Mouse (Mus musculus) cerebellum, adult 9-11 months (tissue): Measurements from ENCODE around the gene Cks2.
A peak's percentile ranks its signal among the peaks of the same experiment; 100 is the strongest.
"Not testable (repeated sequence)": the region's sequence is repeated elsewhere in the genome, so short reads cannot be mapped to it uniquely, and the experiment has no call there.

Experiments
- DNase-seq: peaks from one replicate; pipeline ENCODE4 v3.0.0; 2022

Gene Cks2

DNA sequence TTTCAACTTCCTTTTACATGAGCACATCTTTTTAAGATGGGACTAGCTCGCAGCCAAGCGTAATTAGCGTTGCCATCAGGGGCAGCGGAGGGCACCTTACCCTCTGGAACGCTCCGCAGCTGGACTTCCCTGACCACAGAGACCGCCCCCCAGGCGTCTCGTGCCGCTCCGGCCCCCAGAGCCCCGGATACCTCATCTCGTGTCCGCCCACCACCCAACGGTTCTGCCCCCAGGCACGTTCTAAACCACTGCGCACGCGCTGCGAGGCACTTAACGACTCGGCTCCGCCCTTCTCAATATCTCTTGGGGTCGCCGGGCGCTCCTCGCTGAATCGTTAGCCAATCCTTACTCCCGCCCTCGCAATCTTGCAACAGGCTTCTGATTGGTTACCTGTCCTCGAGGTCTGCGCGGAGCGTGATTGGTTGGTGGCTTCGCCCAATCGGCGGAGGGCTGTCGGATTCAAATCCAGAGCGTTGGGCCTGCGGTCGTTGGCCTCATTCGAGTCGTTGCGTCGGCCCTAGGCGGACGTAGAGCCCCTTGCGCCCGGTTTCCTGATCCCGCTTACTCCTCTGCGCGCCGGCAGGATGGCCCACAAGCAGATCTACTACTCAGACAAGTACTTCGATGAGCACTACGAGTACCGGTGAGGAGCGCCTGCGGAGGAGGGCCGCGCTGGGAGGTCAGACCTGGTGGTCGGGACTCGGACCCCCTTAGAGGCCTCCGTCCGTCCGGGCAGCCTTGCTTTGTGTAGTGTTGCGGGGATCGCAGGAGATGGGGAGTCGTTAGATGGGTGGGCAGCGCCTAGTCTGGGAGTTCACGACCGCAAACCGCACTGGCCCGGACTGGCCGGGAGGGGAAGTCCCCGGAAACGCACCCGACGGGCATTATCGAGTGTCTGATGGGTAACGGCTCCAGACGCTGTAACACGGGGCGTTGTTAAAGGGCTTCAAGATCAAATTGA is at the start of gene Cks2:
Gene Cks2 (plus strand): TSS at position 404 of the 961 bp plus-strand sequence.
- peak; percentile 97 for DNase-seq

DNA sequence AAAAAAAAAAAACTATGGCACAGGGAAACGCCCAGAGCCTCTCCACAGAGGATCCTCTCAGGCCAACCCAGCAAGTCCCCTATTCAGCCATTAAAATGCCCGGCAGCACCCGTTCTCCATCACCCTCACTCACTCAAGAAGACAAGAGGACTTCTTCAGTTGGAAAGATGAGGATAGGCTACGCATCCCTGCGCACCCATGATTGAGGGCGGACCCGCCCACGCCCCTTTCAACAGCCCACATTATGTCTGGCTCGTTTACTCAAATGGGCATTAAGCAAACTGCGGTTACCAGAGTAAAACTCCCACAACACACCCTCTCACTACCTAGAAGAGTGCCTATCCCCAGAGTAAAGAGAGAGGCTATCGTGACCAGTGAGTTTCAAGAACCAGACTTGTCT is 49.6 kb upstream of the Cks2 start:
- DNase-seq, result no peak

DNA sequence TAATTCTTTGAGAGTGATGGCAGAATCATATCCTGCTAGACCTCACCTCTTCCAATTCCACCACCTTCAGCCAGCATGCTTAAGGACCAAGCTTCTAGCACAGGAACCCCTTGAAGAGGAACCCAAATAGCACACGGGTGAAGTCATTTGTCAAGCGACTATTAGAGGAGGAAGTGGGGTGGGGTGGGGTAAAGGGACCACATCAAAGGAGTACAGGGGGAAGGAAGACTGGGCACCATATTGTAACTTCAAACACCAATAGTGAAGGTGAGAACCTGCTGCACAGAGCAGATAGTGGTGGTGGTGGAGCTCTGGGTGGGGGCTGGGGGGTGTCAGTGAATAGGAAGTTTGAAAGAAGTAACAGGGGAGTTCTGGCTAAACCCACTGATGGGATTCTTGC is 47.0 kb upstream of the Cks2 start:
- DNase-seq, result no peak

DNA sequence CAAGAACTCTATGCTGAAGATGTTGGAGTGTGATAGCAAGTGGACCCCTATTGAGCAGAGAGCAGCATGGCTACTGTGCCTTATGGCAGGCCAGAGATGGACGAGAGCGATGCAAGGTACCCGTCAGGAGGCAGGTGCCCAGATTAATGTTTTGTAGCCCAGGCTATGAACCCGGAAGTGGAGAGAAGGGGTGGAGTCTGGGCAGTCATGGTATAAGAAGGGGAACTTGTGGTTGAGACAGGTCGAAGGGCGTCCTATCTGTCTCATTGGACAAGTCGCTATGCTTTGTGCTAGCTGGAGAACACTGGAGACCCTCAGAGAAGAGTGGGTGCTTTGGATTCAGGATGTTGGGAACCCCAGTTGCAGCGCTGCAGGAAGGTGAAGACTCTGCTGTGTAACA is 44.9 kb upstream of the Cks2 start:
- DNase-seq, result no peak

DNA sequence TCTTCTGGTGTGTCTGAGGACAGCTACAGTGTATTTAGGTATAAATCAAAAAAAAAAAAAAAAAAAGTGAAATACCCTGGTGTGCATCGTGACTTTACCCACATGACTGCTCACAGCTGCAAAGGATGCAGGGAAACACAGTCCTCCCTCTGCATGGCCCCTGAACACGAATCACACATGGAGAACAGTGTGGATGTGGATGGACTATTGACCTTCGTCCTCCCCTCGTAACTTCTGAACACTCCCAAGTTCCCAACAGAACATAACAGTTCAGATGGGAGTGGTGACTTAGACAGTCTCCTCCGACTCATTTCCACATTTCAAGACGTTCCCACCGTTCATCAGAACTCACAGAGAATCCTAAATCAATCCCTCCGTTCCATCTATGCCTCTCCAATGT is 42.3 kb upstream of the Cks2 start:
- no peak for DNase-seq

DNA sequence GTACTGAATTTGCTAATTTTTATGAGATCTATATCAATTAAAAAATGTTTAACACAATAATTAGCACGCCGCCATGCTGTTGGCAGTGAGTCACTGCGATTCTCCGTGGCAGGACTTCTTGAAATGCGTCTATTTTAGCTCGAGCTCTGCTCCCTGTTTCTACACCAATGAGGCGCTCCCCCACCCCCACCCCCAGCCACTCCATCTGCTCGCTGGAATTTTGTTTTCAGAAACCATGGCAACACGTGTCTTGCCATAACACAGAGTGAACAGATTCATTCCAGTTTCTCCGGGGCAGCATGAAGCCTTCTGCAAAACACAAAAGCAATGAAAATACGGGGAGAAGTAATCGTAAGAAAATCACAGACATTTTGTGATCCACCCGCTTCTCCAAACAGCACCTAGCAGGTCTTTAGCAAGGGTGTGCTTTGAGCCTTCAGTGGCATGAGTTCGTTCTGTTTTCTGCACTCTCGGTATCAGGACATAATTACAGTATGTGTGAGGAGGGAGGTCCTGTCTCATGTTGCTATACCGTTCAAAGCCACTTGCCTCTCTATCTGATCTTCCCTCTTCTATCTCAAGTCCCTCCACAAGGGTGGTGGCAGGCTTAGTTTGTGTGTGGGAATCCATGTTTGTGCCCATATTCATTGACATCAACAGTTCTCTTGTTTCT is 41.7 kb upstream of the Cks2 start:
- DNase-seq, result peak; percentile 6

DNA sequence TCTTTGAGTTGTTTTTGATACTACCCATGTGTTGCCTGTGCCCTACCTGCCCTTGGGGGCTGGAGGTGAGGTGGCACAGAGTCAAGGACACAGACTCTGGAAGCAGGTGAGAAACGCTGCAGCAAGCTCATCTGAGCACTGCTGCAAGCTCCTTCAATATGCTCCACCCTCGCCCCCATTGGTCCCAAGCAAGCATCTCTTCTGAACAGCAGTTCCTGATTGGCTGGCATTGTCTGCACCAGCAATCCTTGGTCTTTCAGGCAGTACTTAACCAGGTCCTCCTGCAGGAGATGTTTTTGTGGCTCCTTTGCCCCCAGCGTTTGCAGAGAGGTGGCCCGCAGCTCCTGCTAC is 41.2 kb upstream of the Cks2 start:
- DNase-seq, result peak; percentile 4

DNA sequence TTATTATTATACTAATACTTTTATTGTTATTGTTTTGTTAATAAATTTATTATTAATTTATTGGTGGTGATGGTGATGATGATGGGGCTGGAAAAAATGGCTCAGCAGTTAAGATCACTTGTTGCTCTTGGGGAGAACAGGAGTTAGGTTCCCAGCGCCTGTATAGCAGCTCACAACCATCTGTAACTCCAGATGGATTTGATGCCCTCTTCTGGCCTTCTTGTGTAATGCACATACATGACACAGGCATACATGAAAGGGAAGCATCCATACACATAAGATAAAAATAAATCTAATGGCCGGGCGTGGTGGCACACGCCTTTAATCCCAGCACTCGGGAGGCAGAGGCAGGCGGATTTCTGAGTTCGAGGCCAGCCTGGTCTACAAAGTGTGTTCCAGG is 35.8 kb upstream of the Cks2 start:
- no peak for DNase-seq

DNA sequence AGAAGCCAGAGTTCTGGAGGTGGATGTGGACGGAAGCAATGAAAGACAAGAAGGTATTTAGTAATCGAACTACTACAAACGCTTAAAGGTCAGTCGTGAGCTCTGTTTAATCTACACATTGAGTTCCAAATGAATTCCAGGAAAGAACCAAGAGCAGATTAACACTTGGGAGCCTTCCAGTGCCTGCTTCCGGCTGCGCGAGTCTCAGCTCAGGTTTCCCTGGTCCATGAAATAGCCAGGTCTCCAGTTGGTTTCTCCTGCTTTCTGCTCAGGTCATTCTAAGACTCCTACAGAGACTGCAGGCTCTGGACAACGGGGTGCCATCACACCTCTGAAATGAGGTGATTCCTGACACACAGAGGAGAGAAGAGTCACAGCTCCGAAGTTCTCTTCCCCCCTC is 34.0 kb upstream of the Cks2 start:
- DNase-seq, result no peak

DNA sequence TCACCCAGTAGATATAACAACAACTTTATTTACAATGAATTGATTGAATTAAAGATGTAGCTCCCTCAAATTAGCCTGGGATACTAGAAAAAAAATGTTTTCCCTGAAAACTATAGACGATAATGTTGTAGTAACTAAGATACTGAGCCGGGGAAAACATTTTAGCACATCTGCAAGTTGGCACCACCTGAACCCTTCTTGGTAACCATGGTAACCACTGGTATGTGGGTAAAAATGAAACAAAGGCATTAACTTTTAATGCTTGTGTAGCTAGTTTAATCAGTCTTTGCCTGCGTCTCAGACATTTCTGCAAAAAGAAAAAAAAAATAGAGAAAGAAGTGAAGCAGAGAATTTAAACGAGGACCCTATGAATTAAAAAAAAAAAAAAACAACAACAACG is 33.5 kb upstream of the Cks2 start:
- DNase-seq, result no peak

DNA sequence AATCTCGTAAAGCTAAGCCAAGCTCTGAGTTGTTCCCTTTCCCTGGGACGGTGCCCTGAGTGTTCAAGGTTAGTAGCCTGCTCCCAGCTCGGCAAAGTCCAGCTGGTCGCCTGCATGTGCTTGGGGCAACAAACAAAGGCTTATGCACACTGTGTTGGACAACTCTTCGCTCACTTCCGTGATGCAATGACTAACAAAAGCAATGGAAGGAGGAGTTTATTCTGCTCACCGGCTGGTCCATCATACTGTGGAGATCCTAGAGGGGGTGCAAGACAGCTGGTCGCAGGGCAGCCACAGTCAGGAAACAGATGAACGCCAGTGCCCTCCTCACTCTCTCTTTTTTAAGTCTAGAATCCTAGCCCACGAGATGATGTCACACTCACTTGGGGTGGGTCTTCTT is 29.2 kb upstream of the Cks2 start:
- DNase-seq, result no peak

DNA sequence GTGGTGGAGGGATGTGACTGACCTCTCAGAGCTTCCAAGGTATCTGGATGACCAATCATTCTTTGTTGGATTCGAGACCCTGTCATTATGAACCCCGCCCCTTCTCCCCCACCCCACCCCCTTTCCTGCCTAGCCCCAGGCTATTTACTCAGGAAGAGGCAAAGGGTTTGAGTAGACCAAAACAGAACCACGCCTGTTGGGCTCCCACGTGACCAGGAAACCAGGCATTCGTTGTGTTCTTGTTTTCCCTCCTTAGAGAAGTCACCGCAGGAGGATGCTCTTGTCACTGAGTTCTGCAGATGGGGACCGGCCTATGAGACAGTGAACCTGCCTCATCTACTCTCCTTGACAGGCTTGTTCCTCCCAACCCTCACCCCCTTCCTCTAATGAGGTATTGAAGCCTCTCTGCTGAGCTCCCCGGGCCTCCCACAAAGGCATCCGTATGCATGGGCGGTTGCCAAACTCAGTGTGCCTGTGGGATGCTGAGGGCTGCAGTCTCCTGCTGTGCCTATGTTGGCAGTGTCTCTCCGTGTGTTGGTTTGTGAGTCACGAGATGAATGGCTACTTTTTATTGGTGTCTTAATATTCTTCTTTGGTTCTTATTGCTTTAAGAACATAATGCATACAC is 28.5 kb upstream of the Cks2 start:
- no peak for DNase-seq

DNA sequence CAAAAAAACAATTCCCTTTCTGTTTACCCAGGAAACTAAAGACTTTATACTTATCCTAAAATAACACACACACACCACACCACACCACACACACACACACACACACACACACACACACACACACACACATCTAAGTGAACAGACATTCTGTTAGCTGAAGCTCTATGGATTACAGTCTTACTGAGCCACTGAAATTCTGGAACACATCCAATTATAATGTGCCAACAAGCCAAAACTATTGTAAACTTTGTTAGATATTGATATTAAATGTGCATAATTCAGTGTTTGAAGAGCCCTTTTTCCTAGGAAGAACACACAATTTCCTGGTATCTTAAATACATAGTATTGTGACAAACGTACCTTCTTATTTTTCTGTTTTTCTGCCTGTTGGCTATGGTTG is 27.7 kb upstream of the Cks2 start:
- DNase-seq, result no peak

DNA sequence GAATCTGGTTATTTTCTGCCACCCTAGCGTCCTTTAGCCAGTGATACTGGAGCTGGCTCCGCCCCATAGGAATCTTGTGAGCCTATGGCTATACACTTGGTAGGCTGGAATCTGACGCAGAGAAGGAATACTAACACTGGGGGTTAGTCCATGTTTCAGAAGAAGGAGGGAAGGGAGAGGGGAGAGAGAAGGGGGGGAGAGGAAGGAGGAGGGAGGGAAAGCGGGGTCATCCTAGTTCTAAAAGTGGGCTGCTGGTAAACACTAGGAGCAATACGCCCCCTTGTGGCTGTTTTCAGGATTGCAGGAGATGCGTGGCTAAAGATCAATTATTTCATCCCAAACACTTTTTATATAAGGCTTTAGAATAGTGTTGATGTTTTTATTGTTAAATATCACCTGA is 27.2 kb upstream of the Cks2 start:
- peak; percentile 10 for DNase-seq

DNA sequence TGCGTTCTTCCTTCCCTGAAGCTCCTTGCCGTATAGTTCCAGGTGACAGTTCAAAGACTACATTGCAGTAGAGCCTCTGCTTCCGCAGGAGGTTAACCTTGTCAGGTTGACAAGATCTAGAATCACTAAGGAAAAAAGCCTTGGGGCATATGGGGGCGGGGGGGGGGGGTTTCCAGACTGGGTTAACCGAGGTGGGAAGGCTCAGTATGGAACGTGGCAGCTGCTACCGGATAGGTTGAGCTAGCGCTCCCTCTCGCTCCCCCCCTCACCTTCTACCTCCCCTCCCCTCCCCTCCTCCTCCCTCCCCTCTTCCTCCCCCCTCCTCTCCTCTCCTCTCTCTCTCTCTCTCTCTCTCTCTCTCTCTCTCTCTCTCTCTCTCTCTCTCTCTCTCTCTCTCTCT is 26.4 kb upstream of the Cks2 start:
- no peak for DNase-seq

DNA sequence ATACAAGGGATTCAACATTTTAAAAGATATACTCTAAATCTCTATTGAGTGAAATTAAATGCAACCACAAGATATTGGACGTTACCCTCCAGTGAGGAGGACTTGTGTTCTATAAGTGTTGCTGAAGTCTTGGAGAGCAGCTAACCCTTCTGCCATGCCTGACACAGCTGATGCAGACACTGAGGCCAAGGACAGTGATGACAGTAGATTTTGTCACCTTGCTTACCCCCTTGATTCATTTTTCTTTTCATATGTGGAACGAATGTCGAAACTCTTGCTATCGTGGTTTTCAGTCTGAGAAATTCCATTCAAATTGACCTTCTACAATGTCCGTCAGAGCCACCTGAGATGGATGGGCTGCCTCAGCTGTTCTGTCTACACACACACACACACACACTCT is 22.4 kb upstream of the Cks2 start:
- no peak for DNase-seq

DNA sequence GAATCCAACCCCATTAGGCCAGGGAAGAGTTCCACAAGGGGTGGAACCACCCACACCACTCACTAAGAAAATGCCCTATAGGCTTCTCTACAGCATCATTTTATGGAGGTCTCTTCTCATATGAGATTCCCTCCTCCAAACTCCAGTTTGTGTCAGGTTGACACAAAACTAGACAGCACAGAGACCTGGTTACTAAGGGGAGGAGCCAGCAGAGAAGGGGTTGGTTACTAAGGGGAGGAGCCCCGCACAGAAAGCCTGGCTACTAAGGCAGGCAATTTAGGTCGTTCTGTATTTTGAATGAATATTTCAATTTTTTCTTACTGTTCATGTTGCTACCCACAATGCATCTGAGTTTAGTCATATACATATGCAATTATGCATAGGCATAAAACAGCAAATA is 21.4 kb upstream of the Cks2 start:
- no peak for DNase-seq

DNA sequence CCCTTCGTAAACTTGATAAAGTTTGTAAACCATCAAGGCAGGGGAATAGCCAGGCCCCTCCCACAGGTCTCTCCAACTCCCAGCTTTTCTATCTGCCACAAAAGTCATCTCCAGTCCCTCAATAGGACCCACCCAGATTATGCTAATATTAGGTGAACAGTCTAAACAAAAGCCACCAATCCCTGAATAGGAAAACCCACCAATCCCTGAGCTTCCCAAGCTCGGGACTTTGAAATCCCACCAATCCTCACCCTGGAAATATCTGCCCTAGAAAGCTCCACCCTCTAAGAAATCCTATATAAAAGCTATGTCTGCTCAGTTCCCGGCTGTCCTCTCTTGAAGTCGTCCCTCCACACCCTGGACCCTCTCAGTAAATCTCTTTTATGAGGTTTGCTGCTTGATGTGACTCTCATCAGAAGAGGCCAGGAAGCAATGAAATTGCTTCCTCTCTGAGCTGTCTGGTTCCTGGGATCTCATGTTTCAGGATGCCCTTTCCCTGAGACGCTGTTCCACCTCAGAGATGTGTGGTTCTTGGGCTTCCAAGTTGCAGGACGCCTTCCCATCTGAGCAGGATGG is 16.7 kb upstream of the Cks2 start:
- no peak for DNase-seq

DNA sequence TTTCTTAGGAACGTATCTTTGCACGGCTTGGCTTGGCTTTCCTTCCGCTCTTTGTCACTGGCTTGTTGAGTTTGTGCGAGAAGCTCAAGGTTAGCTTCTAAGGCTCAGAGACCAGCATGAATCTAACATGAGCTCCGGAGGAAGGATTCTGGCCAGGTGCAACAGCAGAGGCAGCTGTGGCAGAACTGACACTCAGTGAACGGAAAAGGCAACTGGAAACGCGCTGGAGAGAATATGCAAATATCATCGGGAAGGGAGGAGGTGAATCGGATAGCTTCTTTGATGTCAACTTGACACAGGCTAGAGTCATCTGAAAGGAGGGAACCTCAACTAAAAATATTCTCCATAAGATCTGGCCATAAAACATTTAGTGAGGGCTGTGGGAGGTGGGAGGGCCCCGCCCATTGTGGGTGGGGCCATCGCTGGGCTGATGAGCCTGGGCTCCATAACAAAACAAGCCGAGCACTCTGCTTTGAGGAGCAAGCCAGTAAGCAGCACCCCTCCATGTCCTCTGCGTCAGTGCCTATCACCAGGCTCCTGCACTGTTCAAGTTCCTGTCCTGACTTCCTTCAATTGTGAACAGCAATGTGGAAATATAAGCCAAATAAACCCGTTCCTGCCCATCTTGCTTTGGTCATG is 13.6 kb upstream of the Cks2 start:
- DNase-seq, result no peak

DNA sequence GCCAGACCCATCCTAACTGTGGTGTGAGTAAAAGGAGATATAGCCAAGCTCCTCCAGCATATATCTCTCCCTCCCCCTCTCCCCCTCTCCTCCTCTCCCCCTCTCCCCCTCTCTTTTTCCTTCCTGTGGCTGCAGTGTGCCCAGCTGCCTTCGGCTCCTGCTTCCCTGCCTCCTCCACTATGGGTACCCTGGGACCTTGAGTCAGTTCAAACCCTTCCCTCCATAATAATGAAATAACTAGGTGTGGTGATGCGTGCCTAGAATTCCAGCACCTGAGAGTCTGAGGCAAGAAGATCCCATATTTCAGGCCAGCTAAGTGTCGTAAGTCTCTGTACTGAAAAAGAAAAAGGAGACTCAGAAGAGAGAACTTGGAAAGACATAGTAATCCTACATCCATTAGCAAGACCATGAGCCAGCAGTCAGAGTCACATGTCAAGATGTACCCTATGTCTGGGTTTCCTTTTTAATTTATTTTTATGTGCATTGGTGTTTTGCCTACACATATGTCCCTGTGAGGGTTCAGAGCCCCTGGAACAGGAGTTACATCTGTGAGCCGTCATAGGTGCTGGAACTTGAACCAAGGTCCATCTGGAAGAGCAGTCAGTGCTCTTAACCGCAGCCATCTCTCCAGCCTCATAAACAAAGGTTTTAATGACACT is 12.3 kb upstream of the Cks2 start:
- no peak for DNase-seq

DNA sequence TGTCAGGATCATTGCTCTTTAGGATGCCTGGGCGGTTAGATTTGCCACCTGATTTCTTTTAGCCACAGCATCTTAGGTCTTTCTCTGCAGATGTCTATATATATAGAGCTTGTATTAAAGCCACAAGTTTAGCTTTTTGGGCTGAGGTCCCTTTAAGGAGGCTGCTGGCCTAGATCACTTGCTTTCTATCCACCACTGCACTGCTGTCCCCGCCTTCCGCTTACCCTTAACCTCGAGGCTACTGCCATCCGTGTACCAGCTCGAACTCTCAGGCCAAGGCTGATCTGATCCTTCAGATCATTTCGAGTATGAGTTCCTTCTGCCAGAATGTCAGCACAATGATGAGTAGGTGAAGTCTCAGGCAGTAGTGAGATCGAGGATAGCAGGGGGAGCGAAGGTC is 9.6 kb upstream of the Cks2 start:
- DNase-seq, result not testable (repeated sequence)

DNA sequence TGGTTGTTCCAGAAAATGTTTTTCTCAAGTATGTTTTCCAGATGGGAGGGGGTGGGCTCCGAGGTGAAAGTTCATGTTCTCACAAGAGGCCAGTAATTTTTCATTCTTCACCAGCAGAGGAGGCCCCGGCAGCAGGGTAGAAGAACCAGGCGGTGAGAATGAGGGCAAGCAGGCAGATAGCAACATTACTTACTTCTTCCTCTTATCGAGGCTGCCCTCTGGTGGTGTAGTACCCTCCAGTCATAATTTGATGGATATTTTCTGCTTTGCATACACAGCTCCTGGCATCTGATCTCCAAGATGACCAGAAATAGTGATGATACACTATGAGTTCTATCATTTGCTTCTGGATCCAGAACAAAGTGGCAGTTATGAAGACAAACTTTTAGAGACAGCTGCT is 6.1 kb upstream of the Cks2 start:
- DNase-seq, result no peak

DNA sequence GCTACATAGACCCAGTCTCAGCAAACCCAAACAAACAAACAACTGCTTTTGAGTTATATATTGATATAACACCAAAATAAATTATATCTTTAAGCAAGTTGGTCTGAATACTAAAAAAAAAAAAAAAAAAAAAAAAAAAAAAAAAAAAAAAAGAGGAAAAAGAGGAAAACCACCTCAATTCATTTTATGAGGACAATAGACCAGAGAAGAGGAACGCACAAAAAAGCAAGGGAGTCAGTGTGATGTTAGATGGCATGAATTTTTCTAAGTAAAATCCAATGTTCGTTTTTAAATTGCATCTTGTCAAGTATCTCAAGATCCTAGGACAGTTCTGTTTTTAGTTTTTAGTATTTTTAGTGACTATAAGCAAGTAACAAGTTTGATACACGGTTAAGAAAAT is 3.6 kb upstream of the Cks2 start:
- no peak for DNase-seq
